Mouse (Mus musculus) central nervous system, embryonic 14 days (tissue): Measurements from ENCODE around the gene Osbpl3. TPM values are rescaled to one million over a fixed set of nuclear protein-coding genes. Genes with fewer than 3 reads are reported as not detected.

Source experiments
- polyA plus RNA-seq: library from polyadenylated mRNA; depleted of rRNA; stranded (reverse); fragments of >200 nt; gene quantifications from 2 replicates; pipeline ENCODE4 v1.2.3, GENCODE M21; 2012; rRNA removed

Gene Osbpl3
- 7.4 and 10.7 TPM in 2 replicates for polyA plus RNA-seq

DNA sequence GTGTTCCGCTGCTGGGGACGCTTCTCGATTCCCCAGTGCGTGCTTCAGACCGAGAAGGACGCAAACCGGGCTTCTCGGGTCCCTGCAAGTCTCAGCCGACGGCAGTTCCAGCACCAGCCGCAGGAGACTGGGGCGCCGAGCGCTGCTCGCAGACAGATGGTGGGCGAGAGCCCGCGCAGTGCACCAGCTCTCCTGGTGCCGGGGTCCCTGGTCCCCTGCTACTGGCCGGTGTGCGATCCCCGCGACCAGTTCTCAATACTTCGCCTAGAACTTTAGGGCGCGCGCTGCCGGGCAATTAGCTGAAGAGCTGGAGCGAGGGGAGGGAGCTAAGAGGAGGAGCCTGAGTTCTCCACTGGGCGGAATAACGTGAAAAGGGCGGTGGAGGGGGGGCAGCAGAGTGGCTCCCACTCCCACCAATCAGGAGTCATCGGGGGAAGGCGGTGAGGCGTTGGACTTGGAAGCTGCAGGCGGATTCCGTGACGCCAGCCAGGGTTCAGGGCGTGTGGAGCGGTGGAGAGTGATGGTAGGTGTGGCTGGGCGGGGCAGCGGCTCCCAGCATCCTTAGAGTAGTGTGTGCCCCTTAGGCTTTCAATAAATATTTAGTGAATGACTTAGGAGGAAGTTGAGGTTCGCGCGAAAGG lies at the start of gene Osbpl3:
Osbpl3 (minus strand) TSS at position 373 of the 641 bp plus-strand sequence.

DNA sequence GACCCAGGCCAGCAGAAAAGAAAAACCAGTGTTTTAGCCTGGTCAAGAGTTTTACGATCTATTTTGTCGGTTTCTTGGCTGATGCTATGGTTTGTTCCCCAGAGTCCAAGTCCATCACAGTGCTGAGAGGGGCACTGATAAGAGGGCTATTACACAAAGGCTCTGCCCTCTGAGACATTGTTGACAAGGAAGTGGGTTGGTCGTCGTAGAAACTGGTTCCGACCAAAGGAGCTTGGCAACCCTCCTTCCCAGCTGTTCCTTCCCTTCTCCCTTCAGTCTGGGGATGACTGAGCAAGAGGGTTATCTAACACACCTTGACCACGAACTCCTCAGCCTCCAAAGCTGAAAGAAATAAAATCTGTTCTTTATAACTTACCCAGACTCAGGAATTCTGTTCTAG lies 192.3 kb downstream of the Osbpl3 start, which contains the start of gene Gsdme:
Gsdme (minus strand) TSS at position 193 of the 400 bp plus-strand sequence.

Other genes starting within 250 kb of the Osbpl3 start
- 19.1 and 19.9 TPM in 2 replicates for gene Gsdme, start 192.3 kb downstream of the Osbpl3 start, polyA plus RNA-seq
- gene Cycs, start 110.3 kb upstream of the Osbpl3 start, polyA plus RNA-seq = 46.2 and 50.2 TPM in 2 replicates
- gene 4921507P07Rik, start 140.4 kb upstream of the Osbpl3 start, polyA plus RNA-seq = 2.6 and 2.9 TPM in 2 replicates
- 0.38 and 0.40 TPM in 2 replicates for gene Npvf, start 198.2 kb upstream of the Osbpl3 start, polyA plus RNA-seq